Comparison of ENCODE assay signal across 10 mouse cellular contexts in genomic region chr8:120787631-120788030, GRCm38 (mm10).
"Had no signal": no experiment of that assay in that cellular context is flagged by ENCODE, and none has a peak within 500 bp of the region (broad histone marks: within the 10 kb centered on the region; RNA-seq: fewer than 3 reads in every experiment).

No protein-coding gene starts in this region.

- ATAC-seq: intestine, embryonic 15.5 days; midbrain, embryonic 13.5 days had no signal

- H3K9me3 ChIP-seq: intestine, embryonic 15.5 days; limb, embryonic 10.5 days; liver, embryonic 15.5 days; midbrain, embryonic 13.5 days had no signal

- H3K27ac ChIP-seq: intestine, embryonic 15.5 days; left cerebral cortex, adult 2 months; limb, embryonic 10.5 days; liver, embryonic 15.5 days; midbrain, embryonic 13.5 days had no signal

- H3K27me3 ChIP-seq: intestine, embryonic 15.5 days; liver, embryonic 15.5 days had no signal

- H3K4me1 ChIP-seq: midbrain, embryonic 13.5 days had no signal

- H3K9ac ChIP-seq: intestine, embryonic 15.5 days; liver, embryonic 15.5 days; lung, embryonic 14.5 days; midbrain, embryonic 13.5 days had no signal

- H3K36me3 ChIP-seq: intestine, embryonic 15.5 days; limb, embryonic 10.5 days; liver, embryonic 15.5 days; midbrain, embryonic 13.5 days had no signal

- DNase-seq: kidney, adult 18-20 months; lung, embryonic 14.5 days; right cerebral cortex, postnatal 14 days; thymus, postnatal 4 days had no signal

- H3K4me2 ChIP-seq: intestine, embryonic 15.5 days; liver, embryonic 11.5 days; liver, embryonic 15.5 days; lung, embryonic 14.5 days; midbrain, embryonic 13.5 days had no signal

- H3K4me3 ChIP-seq: intestine, embryonic 15.5 days; left cerebral cortex, adult 2 months; limb, embryonic 10.5 days; liver, embryonic 15.5 days; midbrain, embryonic 13.5 days had no signal
